Mouse (Mus musculus): ENCODE measurements at regions not wholly inside any gene's neighbourhood (a gene's known extent, or its start where the extent isn't known, plus 50 kb on each side); places are given as distances from the start of the nearest gene placed in this dataset.

GRCm38 (mm10) chr2:72880016-72880415 is 100.2 kb downstream of the Sp3 start:
- no peak for DNase-seq (ENCODE audit: low spot score in 2 of 2)

- no peak for DNase-seq (ENCODE audit: low spot score in 2 of 2)
Measured at GRCm38 (mm10) chr2:72881554-72881953, 98.7 kb downstream of the Sp3 start.

- no peak for DNase-seq (ENCODE audit: low spot score in 2 of 2)
Measured at GRCm38 (mm10) chr2:72886250-72886649, 94.0 kb downstream of the Sp3 start.

Data from frontal cortex, postnatal 14 days (tissue).